Comparison of ENCODE assay signal across 12 mouse cellular contexts in the genomic region with DNA sequence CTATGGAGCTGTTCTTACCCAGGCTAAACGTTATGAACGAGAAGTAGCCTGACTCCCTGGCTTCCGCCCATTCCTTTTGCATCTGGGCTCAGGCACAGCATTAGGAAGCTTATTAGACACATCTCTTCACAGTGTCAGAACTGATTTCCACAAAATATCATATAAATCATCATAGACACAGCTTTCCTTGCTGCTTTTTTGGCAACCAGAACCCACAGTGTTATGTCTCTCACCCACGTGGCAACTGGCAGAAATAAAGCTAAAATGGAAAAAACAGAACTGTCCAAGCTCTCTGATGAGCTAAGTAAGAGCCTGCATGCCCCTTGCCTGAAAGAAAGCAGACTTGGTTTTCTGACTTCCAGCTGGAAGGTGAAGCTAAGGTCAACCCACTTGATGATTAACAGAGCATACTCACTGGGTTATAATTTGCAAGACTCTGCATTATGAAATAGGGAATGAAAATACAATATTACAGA.
DNase-seq lines count a peak whose midpoint lies in the region; ATAC-seq and TF ChIP-seq lines count a peak whose summit lies in the region.
"Had no signal": no experiment of that assay in that cellular context is flagged by ENCODE, and none has a peak within 500 bp of the region (broad histone marks: within the 10 kb centered on the region; RNA-seq: fewer than 3 reads in every experiment).

No protein-coding gene starts in this region.

- TF ChIP-seq CTCF in gastrocnemius, adult 2 months (IDR thresholded peaks at IDR 0.05), result no peak

- H3K27me3 ChIP-seq in forebrain, embryonic 14.5 days (replicated peaks; ENCODE audit: control insufficient read depth, insufficient read depth, low read length), result no peaks in the 10 kb centered on the region
- no peaks in the 10 kb centered on the region for H3K27me3 ChIP-seq in neural tube, embryonic 15.5 days (replicated peaks)
- H3K27me3 ChIP-seq: embryonic facial prominence, embryonic 15.5 days; midbrain, embryonic 13.5 days had no signal

- no peak for DNase-seq in gastrocnemius, adult 2 months
- DNase-seq in gastrocnemius, postnatal 36 days, result no peak
- peak; percentile 31 for DNase-seq in MN1 (ENCODE audit: low spot score)
- peak; percentile 18 for DNase-seq in hindlimb bud, embryonic 11.5 days (ENCODE audit: extremely low spot score, low read depth, low spot score)
- DNase-seq in layer of hippocampus, postnatal 10 days (ENCODE audit: low spot score in 2 of 2), result peak; percentile 6 to 14
- no peak for DNase-seq in adrenal gland, postnatal 36 days
- no peak for DNase-seq in forebrain, embryonic 14.5 days (ENCODE audit: low spot score)
- DNase-seq: heart, postnatal 4 days had no signal

- ATAC-seq in forebrain, embryonic 14.5 days, result no peak
- no peak for ATAC-seq in neural tube, embryonic 15.5 days (ENCODE audit: low FRiP score)
- ATAC-seq: midbrain, embryonic 13.5 days had no signal

- H3K9me3 ChIP-seq in forebrain, embryonic 14.5 days (replicated peaks; ENCODE audit: control insufficient read depth, low read length), result no peaks in the 10 kb centered on the region
- no peaks in the 10 kb centered on the region for H3K9me3 ChIP-seq in neural tube, embryonic 15.5 days (replicated peaks)
- H3K9me3 ChIP-seq: embryonic facial prominence, embryonic 15.5 days; midbrain, embryonic 13.5 days had no signal

- H3K9ac ChIP-seq in forebrain, embryonic 14.5 days (ENCODE audit: low read length), result no peak overlapping the region
- H3K9ac ChIP-seq in neural tube, embryonic 15.5 days (replicated peaks), result no peak overlapping the region
- H3K9ac ChIP-seq: embryonic facial prominence, embryonic 15.5 days; midbrain, embryonic 13.5 days had no signal

- no peaks in the 10 kb centered on the region for H3K36me3 ChIP-seq in forebrain, embryonic 14.5 days (ENCODE audit: control insufficient read depth, insufficient read depth, low read length)
- H3K36me3 ChIP-seq in neural tube, embryonic 15.5 days, result no peaks in the 10 kb centered on the region
- H3K36me3 ChIP-seq: embryonic facial prominence, embryonic 15.5 days; midbrain, embryonic 13.5 days had no signal

- H3K27ac ChIP-seq in gastrocnemius, adult 2 months, result peak overlapping the region; percentile 57
- no peak overlapping the region for H3K27ac ChIP-seq in forebrain, embryonic 14.5 days (ENCODE audit: low read depth, low read length)
- H3K27ac ChIP-seq in neural tube, embryonic 15.5 days (replicated peaks), result no peak overlapping the region
- H3K27ac ChIP-seq: midbrain, embryonic 13.5 days had no signal

- H3K4me3 ChIP-seq in gastrocnemius, adult 2 months, result no peak overlapping the region
- no peak overlapping the region for H3K4me3 ChIP-seq in forebrain, embryonic 14.5 days (ENCODE audit: low read depth, low read length)
- no peak overlapping the region for H3K4me3 ChIP-seq in neural tube, embryonic 15.5 days (replicated peaks)
- H3K4me3 ChIP-seq: embryonic facial prominence, embryonic 15.5 days; midbrain, embryonic 13.5 days had no signal

- 85% methylated on average over 4 of the region's 4 CpGs for WGBS in forebrain, embryonic 14.5 days
- WGBS in neural tube, embryonic 15.5 days, result 82% methylated on average over 4 of the region's 4 CpGs

- H3K4me1 ChIP-seq in forebrain, embryonic 14.5 days (ENCODE audit: control insufficient read depth, insufficient read depth, low read length), result no peaks in the 10 kb centered on the region
- no peaks in the 10 kb centered on the region for H3K4me1 ChIP-seq in neural tube, embryonic 15.5 days
- H3K4me1 ChIP-seq: midbrain, embryonic 13.5 days had no signal

- H3K4me2 ChIP-seq in forebrain, embryonic 14.5 days (ENCODE audit: low read length), result no peak overlapping the region
- no peak overlapping the region for H3K4me2 ChIP-seq in neural tube, embryonic 15.5 days
- H3K4me2 ChIP-seq: liver, embryonic 11.5 days; midbrain, embryonic 13.5 days had no signal

- intact Hi-C loops in gastrocnemius, adult 2 months (cut with DNase I), result no loop called here
- intact Hi-C loops in gastrocnemius, postnatal 36 days (cut with DNase I), result no loop called here

Comparison
In these comparisons a context has a peak if more than half of its experiments do, and no peak if none do; other contexts are left out.
1. DNase-seq: peak in MN1 (single experiment), hindlimb bud, embryonic 11.5 days (single experiment) and layer of hippocampus, postnatal 10 days (2 of 2); none in gastrocnemius, adult 2 months (single experiment), gastrocnemius, postnatal 36 days (0 of 2), adrenal gland, postnatal 36 days (0 of 2) and forebrain, embryonic 14.5 days (single experiment).